Mouse (Mus musculus): ENCODE measurements around the gene Gstp3. TPM values are rescaled to one million over a fixed set of nuclear protein-coding genes. Genes with fewer than 3 reads are reported as not detected.

Gstp3 gene
- polyA plus RNA-seq, 1 experiment from 2014 or later = 0.69 TPM

GRCm38 (mm10) chr19:4091383-4091782 lies 32.0 kb upstream of the Gstp3 start:
- Histone ChIP-seq H3K4me2 (no peak overlapping the region), H3K27me3 (replicated peaks) (peaks cover 24% of the 10 kb centered on the region; the same call in 1 of the 2 replicates), H3K4me1 (replicated peaks) (0 out of 2 replicates have a peak, but pooled peaks cover 3% of the 10 kb centered on the region), H3K36me3 (no peaks in the 10 kb centered on the region), H3K9ac (no peak overlapping the region), H3K9me3 (replicated peaks) (no peaks in the 10 kb centered on the region), H3K27ac (ENCODE audit: poor library complexity, severe bottlenecking) (no peak overlapping the region), H3K4me3 (no peak overlapping the region)
- WGBS = 47% methylated on average over 2 of the region's 2 CpGs
- no peak for ATAC-seq (ENCODE audit: insufficient number of reproducible peaks, low FRiP score)

- Histone ChIP-seq H3K9ac (no peak overlapping the region), H3K4me3 (no peak overlapping the region), H3K27ac (ENCODE audit: poor library complexity, severe bottlenecking) (no peak overlapping the region), H3K36me3 (no peaks in the 10 kb centered on the region), H3K4me1 (replicated peaks) (no peaks in the 10 kb centered on the region), H3K27me3 (replicated peaks) (peaks cover 33% of the 10 kb centered on the region; the same call in 1 of the 2 replicates), H3K4me2 (no peak overlapping the region), H3K9me3 (replicated peaks) (no peaks in the 10 kb centered on the region)
- WGBS = 75% methylated on average over 3 of the region's 3 CpGs
- ATAC-seq (ENCODE audit: insufficient number of reproducible peaks, low FRiP score) = no peak
Measured at GRCm38 (mm10) chr19:4090446-4090845, 31.1 kb upstream of the Gstp3 start.

GRCm38 (mm10) chr19:4089128-4089527 lies 29.8 kb upstream of the Gstp3 start:
- no peak overlapping the region for H3K4me2 ChIP-seq
- no peaks in the 10 kb centered on the region for H3K4me1 ChIP-seq (replicated peaks)
- H3K27me3 ChIP-seq (replicated peaks) = peaks cover 39% of the 10 kb centered on the region
- H3K36me3 ChIP-seq = no peaks in the 10 kb centered on the region
- H3K27ac ChIP-seq (ENCODE audit: poor library complexity, severe bottlenecking) = no peak overlapping the region
- no peak overlapping the region for H3K9ac ChIP-seq
- WGBS = 77% methylated on average over 6 of the region's 6 CpGs
- H3K4me3 ChIP-seq = no peak overlapping the region
- H3K9me3 ChIP-seq (replicated peaks) = no peaks in the 10 kb centered on the region
- no peak for ATAC-seq (ENCODE audit: insufficient number of reproducible peaks, low FRiP score)

GRCm38 (mm10) chr19:4088146-4088545 lies 28.8 kb upstream of the Gstp3 start:
- WGBS = 44% methylated on average over 5 of the region's 5 CpGs
- Histone ChIP-seq H3K4me3 (no peak overlapping the region), H3K4me1 (replicated peaks) (no peaks in the 10 kb centered on the region), H3K36me3 (no peaks in the 10 kb centered on the region), H3K27ac (ENCODE audit: poor library complexity, severe bottlenecking) (no peak overlapping the region), H3K4me2 (no peak overlapping the region), H3K9ac (no peak overlapping the region), H3K9me3 (replicated peaks) (no peaks in the 10 kb centered on the region), H3K27me3 (replicated peaks) (peaks cover 46% of the 10 kb centered on the region)
- ATAC-seq (ENCODE audit: insufficient number of reproducible peaks, low FRiP score) = no peak

GRCm38 (mm10) chr19:4087090-4087489 lies 27.7 kb upstream of the Gstp3 start:
- H3K4me1 ChIP-seq (replicated peaks) = no peaks in the 10 kb centered on the region
- H3K9me3 ChIP-seq (replicated peaks) = no peaks in the 10 kb centered on the region
- no peaks in the 10 kb centered on the region for H3K36me3 ChIP-seq
- peaks cover 54% of the 10 kb centered on the region for H3K27me3 ChIP-seq (replicated peaks)
- H3K27ac ChIP-seq (ENCODE audit: poor library complexity, severe bottlenecking) = no peak overlapping the region
- no peak overlapping the region for H3K9ac ChIP-seq
- ATAC-seq (ENCODE audit: insufficient number of reproducible peaks, low FRiP score) = no peak
- H3K4me2 ChIP-seq = no peak overlapping the region
- H3K4me3 ChIP-seq = no peak overlapping the region
- 64% methylated on average over 5 of the region's 5 CpGs for WGBS

GRCm38 (mm10) chr19:4086156-4086555 lies 26.8 kb upstream of the Gstp3 start:
- ATAC-seq (ENCODE audit: insufficient number of reproducible peaks, low FRiP score) = no peak
- H3K27me3 ChIP-seq (replicated peaks) = peaks cover 59% of the 10 kb centered on the region
- H3K4me2 ChIP-seq = no peak overlapping the region
- H3K9ac ChIP-seq = no peak overlapping the region
- no peaks in the 10 kb centered on the region for H3K4me1 ChIP-seq (replicated peaks)
- no peak overlapping the region for H3K4me3 ChIP-seq
- H3K9me3 ChIP-seq (replicated peaks) = no peaks in the 10 kb centered on the region
- 89% methylated on average over 15 of the region's 15 CpGs for WGBS
- no peak overlapping the region for H3K27ac ChIP-seq (ENCODE audit: poor library complexity, severe bottlenecking)
- H3K36me3 ChIP-seq = no peaks in the 10 kb centered on the region

GRCm38 (mm10) chr19:4084984-4085383 lies 25.6 kb upstream of the Gstp3 start:
- Histone ChIP-seq H3K36me3 (no peaks in the 10 kb centered on the region), H3K27ac (ENCODE audit: poor library complexity, severe bottlenecking) (no peak overlapping the region), H3K4me2 (no peak overlapping the region), H3K4me3 (no peak overlapping the region), H3K27me3 (replicated peaks) (peaks cover 59% of the 10 kb centered on the region), H3K9me3 (replicated peaks) (no peaks in the 10 kb centered on the region), H3K4me1 (replicated peaks) (no peaks in the 10 kb centered on the region), H3K9ac (no peak overlapping the region)
- ATAC-seq (ENCODE audit: insufficient number of reproducible peaks, low FRiP score) = no peak
- 100% methylated on average over 1 of the region's 1 CpGs for WGBS

- Histone ChIP-seq H3K27me3 (replicated peaks) (peaks cover 51% of the 10 kb centered on the region), H3K9ac (no peak overlapping the region), H3K4me3 (no peak overlapping the region), H3K9me3 (replicated peaks) (no peaks in the 10 kb centered on the region), H3K4me1 (replicated peaks) (no peaks in the 10 kb centered on the region), H3K27ac (ENCODE audit: poor library complexity, severe bottlenecking) (no peak overlapping the region), H3K36me3 (no peaks in the 10 kb centered on the region), H3K4me2 (no peak overlapping the region)
- WGBS = 32% methylated on average over 8 of the region's 8 CpGs
- peak; percentile 7; the same call in 1 of the 2 replicates for ATAC-seq (ENCODE audit: insufficient number of reproducible peaks, low FRiP score)
Measured at GRCm38 (mm10) chr19:4083826-4084225, 24.5 kb upstream of the Gstp3 start.

GRCm38 (mm10) chr19:4083316-4083715 lies 23.9 kb upstream of the Gstp3 start:
- Histone ChIP-seq H3K4me1 (replicated peaks) (no peaks in the 10 kb centered on the region), H3K4me3 (no peak overlapping the region), H3K27me3 (replicated peaks) (peaks cover 46% of the 10 kb centered on the region), H3K27ac (ENCODE audit: poor library complexity, severe bottlenecking) (no peak overlapping the region), H3K9me3 (replicated peaks) (no peaks in the 10 kb centered on the region), H3K36me3 (no peaks in the 10 kb centered on the region), H3K9ac (no peak overlapping the region), H3K4me2 (no peak overlapping the region)
- WGBS = 66% methylated on average over 7 of the region's 7 CpGs
- no peak for ATAC-seq (ENCODE audit: insufficient number of reproducible peaks, low FRiP score)

- H3K36me3 ChIP-seq = no peaks in the 10 kb centered on the region
- no peak overlapping the region for H3K4me3 ChIP-seq
- H3K27me3 ChIP-seq (replicated peaks) = peaks cover 43% of the 10 kb centered on the region
- 75% methylated on average over 11 of the region's 11 CpGs for WGBS
- no peaks in the 10 kb centered on the region for H3K4me1 ChIP-seq (replicated peaks)
- no peak overlapping the region for H3K4me2 ChIP-seq
- no peak overlapping the region for H3K9ac ChIP-seq
- H3K27ac ChIP-seq (ENCODE audit: poor library complexity, severe bottlenecking) = no peak overlapping the region
- ATAC-seq (ENCODE audit: insufficient number of reproducible peaks, low FRiP score) = no peak
- H3K9me3 ChIP-seq (replicated peaks) = no peaks in the 10 kb centered on the region
Measured at GRCm38 (mm10) chr19:4082219-4082965, 23.0 kb upstream of the Gstp3 start.

- WGBS = 74% methylated on average over 3 of the region's 3 CpGs
- Histone ChIP-seq H3K36me3 (no peaks in the 10 kb centered on the region), H3K9ac (no peak within 1 kb of the TSS), H3K4me2 (no peak within 1 kb of the TSS), H3K4me3 (no peak within 1 kb of the TSS), H3K4me1 (replicated peaks) (no peaks in the 10 kb centered on the region), H3K27ac (ENCODE audit: poor library complexity, severe bottlenecking) (no peak within 1 kb of the TSS), H3K9me3 (replicated peaks) (no peaks in the 10 kb centered on the region), H3K27me3 (replicated peaks) (peaks cover 42% of the 10 kb centered on the region)
- ATAC-seq (ENCODE audit: insufficient number of reproducible peaks, low FRiP score) = no peak
Measured at GRCm38 (mm10) chr19:4081394-4081793, 22.0 kb upstream of the Gstp3 start, which contains the start of gene Cabp2. Gene Cabp2 (plus strand): TSS chr19:4081578.
